Mouse (Mus musculus) ovary, postnatal 14 days (tissue): ENCODE measurements around the gene Gsc.
A peak's percentile ranks its signal among the peaks of the same experiment; 100 is the strongest.
"Not testable (repeated sequence)": the region's sequence is repeated elsewhere in the genome, so short reads cannot be mapped to it uniquely, and the experiment has no call there.

Experiments used
- DNase-seq: peaks from one replicate; pipeline ENCODE4 v3.0.0; 2022; ENCODE audit warnings: low spot score

Gene Gsc

DNA sequence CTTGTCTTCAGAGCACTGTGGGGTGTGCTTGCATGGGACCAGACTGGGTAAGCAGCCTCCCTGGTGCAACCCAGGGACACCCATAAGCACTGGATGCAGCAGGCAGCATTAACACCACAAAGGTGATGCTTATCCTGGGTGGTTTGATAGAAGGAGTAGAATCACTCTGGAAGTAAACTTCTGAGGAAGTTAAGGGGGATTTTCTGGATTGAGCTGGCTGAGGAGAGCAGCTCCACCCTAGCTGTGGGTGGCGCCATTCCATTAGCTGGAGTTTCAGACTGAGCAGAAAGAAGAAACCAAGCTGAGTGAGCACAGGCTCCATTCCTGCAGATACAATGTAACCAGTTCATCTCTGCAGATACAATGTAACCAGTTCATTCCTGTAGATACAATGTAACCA, 20.1 kb downstream of the Gsc start:
- DNase-seq = no peak

DNA sequence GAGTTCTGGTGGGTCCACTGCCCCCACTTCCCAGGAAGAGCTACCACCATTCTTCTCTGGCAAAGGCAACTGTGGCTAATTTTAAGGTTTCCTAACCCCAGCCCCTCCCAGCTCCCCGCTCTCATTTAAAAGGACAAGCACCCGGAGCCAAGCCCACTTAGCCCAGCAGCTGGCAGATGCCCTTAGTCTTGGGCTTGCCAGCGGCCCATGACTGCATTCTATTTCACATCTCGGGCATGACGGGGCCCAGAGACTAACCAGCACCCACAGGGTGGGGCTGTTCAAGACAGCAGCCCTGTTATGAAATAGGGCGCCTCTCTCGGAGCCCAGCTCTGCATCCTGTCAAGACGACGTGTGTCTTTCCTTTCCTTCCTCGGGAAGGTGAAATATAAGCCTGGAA, 22.9 kb downstream of the Gsc start:
- no peak for DNase-seq

DNA sequence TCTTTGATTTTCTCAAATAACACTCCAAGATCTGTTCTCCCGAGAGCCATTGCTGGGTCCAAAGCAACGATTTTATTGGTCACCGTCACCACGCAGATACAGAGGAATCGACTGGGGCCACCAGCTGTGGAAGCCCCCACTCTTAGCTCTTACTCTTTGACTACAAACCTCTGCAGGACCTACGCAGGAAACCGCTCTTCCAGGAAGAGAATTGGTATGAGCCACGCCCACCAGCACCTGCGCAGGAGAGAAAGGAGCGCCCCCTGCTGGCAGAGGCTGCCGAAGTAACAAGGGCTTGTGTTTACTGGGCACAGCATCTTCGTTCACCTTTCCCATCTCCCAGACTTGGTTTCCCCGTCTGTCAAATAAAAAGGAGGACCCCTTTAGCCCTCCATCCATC, 25.0 kb downstream of the Gsc start:
- no peak for DNase-seq

DNA sequence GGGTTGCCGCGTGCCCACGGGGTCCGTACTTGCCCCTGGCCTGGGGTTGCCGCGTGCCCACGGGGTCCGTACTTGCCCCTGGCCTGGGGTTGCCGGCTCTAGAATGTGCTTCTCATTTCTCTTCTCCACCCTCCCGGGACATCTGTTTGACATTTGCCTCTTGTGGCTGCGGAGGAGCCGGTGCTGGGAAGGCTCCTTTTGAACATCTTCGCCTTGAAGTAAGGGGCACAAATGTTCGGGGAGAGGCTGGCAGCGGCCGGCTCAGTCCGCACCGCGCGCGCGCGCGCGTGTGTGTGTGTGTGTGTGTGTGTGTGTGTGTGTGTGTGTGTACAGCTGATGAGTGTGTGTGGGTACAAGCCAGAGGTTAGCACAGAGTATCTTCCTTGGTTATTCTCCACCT, 26.1 kb downstream of the Gsc start:
- not testable (repeated sequence) for DNase-seq

DNA sequence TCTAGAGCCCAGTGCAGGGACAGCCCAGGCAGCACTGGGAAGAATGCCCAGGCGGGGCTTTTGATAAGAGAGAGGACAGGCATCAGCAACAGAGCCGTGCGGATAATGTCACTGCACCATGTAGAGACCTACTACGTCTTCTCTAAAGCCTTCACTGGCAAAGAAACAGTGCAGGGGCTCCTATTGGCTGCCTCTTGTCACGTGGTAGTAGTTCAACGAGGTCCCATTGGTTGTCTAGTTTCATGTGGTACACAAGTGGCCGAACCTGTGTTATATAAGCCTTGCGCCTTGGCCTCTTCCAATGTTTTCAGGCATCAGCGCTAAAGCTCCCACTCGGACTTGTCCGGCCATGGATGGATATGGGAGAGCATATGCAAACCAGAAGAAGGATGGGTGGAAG, 29.4 kb downstream of the Gsc start:
- DNase-seq = no peak

DNA sequence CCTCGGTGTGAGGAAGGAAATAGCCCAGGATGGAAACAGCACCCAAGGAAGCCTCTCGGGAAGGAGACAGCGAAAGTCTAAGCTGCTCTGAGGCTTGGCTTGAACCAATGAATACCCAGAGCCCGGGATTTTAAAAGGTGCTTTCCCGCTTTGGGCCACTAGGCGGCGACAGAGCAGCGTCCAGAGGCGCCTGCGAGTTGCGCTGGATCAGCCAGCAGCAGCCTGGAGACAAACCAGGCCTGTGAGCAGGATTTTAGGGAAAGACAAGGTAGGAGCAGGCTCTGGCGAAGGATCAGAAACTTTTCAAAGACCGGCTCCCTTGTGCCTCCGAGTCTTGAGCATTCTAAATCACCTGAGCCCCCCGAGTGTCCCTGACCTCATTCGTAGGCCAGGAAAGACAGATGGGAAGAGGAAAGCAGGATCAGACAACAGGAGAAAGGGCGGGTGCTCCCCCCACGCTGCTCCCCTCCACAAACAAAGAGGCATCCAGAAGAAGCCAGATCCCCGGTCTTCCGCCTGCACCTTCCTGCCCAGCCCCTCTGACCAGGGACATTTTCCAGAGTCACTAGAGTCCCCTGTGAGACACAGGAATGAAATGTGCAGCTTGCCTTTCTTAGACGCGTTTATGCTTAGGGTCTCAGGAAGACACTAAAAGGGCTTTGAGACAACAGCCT, 32.9 kb downstream of the Gsc start:
- DNase-seq = peak; percentile 96

DNA sequence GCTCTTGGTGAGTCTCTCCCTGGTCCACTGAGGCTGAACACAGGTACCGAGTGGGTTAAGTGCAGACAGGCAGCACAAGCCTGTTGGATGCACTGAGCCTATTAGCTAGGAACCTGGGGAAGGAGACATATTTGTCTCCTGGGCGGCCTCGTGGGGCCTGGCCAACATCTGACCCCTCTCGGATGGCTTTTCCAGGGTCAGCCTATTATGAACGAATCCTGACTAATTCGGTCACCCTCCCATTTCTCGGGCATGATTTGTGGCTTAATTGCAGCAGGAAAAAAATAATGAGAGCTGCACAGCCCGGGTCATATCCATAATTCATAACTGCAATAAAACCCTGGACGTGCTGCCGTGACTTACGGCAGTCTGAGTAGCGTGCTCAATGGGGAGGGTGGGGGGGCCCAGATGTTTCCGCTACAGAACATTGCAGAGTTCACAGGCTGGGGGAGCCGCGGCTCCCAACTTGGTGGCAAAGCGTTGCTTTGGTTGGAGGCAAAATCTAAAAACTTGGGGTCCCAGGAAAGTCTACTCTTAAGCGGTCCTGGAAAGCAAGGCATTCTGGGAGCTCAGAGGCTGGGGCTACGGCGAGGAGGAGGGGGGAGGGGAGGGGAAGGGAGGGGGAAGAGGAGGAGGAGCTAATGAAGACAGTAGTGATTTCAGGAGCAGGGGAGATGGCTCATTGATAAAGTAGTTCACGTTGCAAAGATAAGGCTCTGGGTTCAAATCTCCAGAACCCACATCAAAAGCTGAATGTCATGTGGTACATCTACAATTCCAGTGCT, 39.0 kb downstream of the Gsc start:
- no peak for DNase-seq

DNA sequence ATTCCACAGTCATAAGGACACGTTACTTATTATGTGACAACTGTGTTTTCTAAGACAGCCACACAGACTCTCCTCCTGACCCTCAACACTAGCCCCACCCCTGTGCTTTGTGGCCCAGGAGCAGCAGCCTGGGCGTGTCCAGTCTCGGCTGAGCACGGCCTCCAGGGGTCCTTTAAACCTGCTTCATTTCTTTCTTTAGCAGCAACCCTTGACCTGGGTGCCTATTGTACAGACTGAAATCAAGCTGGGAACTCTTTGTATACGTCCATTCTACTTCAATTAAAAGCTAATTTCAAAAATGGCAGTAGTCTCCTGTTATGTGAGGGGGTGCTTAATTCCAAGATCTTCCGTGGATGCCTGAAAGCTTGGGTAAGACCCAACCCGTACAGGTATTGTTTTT, 39.9 kb downstream of the Gsc start:
- no peak for DNase-seq

DNA sequence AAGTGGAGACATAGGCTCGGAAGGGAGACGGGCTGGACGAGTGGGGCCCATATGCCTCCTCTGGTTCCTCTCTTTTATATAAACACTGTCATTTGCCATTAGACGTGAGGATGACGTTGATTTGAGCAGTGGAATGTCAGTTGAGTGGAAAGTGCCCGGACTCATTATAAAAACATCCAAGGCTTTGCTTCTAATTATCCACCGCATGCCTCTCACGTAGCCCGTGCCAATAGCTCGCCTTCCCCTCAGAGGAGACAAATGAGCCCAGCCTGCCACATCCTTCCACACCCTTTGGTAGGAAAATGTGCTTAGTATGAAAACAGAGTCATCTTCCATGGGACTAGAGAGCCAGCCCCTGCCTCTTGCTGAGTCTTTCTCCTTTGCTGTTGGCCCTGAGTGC, 41.8 kb downstream of the Gsc start:
- DNase-seq = no peak

DNA sequence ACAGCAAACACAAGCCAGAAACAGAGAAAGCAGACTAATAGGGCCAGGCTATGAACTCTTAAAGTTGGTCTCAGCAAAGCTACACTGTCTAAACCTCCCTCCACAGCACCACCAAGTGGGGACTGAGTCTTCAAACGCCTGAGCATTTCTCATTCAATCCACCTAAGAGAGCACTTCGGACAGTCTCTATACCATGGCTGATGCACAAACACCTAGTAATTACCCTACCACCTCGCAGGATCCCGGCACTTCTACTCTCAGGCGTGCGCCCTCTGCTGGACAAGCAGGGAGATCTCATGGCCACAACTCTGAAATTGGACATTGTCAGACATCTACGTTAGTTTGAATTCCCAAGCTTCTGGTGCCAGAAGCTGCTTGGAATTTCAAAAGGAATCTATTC, 46.2 kb downstream of the Gsc start:
- DNase-seq = no peak

DNA sequence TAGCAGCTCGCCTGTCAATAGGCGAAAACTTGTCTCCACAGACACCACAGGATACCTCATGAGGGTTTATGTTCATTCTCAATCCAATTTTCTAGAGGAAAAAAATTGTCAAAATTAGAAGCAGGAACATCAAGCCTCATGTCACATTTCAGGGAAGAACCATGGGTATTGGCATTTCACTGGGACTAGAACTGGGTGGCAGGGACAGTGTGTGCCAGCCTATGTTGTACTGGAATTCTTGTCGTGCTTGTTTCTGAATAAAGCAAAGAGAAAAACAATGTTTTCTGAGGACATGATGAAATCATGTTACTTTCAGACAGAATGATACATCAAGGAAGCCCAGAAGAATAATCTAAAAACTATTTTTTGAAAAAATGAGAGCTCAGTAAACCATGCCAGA, 47.5 kb downstream of the Gsc start:
- no peak for DNase-seq

DNA sequence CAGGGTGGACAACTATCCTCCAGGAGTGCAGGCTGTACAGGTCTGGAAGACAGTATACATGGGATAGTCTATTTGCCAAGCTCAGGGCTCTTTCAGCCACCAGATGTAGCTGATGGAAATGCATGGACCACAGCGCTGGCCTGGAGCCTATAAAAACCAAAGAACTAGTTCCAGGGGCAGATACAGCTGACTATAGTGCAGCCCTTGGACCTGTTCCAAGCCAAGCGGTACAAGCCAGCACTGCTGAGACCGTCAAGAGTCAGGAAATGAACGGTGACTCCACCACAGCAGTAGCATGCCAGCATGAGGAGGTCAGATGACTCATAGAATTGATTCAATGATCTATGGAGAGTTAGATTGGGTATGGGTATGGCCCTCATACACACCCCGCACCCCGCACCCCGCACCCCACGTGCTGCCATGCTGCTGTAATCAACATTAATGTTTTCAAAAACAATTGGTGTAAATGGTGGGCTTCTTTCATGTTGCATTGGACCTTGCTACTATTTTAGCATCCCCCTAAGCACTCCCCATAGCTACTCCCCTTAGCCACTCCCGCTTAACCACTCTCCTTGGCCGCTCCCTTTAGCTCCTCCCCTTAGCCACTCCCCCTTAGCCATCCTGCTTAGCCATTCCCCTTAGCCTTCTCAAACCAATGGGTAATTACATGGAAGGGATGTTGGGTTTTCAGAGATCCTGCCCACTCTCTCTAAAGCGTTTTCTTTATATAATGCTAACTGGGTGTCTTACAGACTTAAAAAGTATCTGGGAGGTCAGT, 50.3 kb downstream of the Gsc start:
- DNase-seq = no peak
